Mouse (Mus musculus): ENCODE results near the gene Hps3.
"Not testable (repeated sequence)": the region's sequence is repeated elsewhere in the genome, so short reads cannot be mapped to it uniquely, and the experiment has no call there.

Gene Hps3

DNA sequence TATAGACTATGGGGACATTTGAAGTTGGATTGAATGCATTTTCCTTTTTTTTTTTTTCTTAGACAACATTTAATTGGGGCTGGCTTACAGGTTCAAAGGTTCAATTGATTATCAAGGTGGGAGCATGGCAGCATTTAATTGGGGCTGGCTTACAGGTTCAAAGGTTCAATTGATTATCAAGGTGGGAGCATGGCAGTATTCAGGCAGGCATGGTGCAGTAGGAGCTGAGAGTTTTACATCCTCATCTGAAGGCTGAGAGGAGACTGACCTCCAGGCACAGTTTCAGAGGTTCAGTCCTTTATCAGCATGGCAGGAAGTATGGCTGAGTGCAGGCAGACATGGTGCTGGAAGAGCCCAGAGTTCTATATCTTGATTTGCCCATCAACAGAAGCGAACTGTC, 85.7 kb downstream of the Hps3 start:
- DNase-seq (ENCODE audit: low spot score in 2 of 2), result not testable (repeated sequence)

DNA sequence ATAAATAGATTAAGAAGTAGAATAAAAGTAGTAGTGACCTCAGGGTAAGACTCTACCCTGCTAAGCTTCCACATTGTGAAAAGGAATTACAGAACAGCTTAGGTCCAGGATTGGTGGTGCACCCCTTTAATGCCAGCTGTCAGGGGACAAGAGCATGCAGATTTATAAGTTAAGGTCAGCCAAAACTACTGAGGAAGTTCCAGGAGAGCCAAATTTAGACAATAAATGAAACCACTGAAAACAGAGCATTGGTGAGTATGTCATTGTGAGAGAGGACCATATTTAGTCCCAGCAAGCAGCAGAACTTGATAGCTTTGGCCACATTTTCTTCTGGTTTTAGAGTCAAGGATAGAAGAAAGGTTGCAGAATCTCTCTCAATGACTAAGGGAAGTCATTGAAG, 86.6 kb downstream of the Hps3 start:
- DNase-seq (ENCODE audit: low spot score in 2 of 2), result no peak
